Mouse (Mus musculus) gastrocnemius, adult 18-20 months (tissue): ENCODE results near the gene Hmox1. TPM values are rescaled to one million over a fixed set of nuclear protein-coding genes. Genes with fewer than 3 reads are reported as not detected.

Source experiments
- DNase-seq: peaks from one replicate; pipeline ENCODE4 v3.0.0; 2021; ENCODE audit warnings: low spot score
- total RNA-seq, 2 experiments: library from RNA; stranded (reverse); gene quantifications; 2 replicates each; pipeline ENCODE4 v1.2.3; 2021

The Hmox1 gene
- total RNA-seq, 2 experiments from 2014 or later, result 5.0 to 5.3 TPM

DNA sequence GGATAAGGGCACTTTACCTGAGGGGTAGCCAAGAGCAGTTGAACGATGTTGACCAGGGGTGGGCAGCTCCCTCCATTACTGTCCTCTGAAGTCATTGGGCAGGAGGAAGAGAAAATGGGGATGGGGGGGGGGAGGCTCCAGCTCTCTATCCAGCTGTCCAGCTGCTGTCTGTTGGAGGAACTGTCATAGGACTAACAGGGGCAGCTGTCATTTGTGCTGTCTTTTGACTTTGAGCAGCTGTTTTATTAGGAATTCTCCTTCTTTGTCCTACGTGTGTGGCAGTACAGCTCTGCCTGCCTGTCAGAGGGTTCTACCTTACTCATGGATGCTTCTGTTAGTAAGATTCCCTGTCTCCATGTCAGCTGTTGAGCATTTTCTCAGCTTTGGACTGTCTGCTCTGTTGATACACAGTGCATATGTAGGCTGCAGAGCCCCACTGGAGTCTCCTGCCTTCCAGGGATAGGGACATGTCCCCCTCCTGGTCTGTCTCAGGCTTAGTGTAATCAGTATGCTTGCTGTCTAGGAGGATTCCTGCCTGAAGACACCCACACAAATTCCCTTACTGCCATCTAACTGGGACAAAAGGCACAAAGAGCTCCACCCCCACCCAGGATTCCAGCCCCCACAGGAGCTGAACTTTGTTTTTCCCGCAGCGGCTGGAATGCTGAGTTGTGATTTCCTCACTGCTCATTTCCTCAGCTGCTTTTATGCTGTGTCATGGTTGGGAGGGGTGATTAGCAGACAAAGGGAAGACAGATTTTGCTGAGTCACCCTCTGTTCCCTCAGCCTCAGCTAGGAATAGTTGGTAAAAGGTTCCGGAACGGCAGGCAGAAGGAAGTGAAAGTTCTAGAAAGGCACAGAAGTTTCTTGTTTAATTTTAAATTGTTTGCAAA, 4.2 kb upstream of the Hmox1 start:
- peak; percentile 86 for DNase-seq

DNA sequence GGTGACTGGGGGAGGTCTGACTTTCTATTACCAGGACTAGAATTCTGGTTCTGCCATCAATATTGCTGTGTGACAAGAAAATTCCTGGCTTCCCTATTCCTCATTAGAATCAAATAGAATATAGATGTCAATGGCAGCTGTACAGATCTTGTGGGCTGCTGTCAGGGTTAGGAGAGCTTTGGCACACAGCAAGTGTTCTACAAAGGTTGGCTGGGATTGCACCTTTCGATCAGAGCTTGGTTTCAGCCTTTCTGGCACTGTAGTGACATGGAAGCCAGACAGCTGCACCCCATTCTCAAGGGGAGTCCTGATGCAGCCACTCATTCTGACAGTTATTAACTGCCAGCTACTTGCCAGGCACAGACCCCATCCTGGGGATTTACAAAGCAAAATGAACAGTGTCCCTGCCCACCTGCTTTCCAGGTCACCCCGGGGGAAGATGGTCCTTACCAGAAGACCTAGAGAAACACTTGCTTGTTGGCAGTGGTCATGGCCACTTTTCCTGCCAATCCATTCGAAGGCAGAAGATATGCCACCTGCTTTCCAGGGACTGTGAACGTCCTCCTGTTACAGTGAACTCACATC, 2.5 kb upstream of the Hmox1 start:
- DNase-seq, result no peak

DNA sequence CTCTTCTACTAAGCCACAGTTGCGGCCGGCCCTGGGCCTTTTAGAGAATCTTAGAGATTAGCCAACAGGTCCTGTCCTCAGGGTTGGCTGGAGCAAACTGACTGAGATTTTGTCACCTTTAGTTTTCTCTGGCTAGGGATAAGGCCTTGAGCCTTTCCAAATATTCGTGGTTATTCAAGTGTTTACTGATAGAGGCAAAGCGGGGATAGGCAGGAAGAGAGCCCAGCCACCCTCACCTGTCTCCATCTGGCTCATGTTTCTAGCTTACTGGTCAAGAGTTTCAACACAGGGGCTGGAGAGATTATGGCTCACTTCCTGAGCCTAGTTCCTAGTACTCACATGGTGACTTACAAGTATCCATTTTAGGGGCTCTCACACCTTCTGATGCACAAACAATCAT, 9.5 kb downstream of the Hmox1 start:
- no peak for DNase-seq

DNA sequence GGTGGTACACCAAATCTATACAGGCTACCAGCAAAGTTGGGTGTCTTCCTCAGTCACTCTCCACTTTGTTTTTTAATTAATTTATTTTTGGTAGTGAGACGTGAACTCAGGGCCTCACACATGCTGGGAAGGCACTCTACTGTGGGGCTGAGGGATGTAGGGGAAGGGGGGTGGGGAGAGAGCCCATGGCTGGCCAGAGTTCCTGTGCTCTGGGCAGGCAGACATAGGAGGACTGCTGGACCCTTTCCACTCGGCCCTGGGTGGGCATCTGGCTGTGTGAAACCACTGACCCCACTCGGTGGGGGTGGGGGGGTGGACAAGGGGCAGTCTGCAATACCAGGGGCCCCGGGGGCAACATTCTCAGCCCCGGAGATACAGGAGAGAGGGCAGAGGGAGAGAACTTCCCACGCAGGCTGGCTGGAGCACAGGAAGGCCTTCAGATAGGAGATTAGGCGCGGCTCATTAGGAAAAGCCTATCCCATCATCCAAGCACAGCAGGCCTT, 10.0 kb downstream of the Hmox1 start:
- no peak for DNase-seq

DNA sequence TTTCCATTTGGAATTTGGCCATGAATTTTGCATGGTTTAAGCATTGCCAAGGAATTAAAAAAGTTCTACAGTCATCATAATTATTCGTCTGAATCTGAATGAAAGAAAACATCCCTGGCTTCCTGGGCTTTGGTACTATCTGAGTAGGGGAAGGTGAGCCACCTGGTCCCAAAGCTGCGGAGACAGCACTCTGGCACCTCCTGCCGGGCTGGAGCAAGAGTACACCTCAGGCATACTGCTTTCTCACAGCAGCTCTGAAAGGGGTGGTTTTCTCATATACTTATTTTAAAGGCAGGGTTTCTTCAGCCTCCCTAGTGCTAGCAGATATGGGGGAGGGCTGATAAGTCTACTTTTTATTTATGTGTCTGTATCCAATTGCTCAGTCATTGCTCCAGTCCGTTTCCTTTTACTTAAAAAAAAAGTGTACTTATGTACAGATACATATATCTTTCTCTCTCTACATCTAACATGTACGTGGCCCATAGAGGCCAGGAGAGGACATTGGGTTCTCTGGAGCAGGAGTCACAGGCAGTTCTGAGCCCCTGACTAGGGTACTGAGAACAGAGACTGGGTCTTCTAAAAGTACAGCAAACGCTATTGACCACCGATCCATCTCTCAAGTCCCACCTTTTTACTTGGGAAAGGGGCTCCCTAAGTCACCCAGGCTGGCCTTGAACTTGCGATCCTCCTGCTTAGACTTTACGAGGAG, 15.3 kb downstream of the Hmox1 start:
- peak; percentile 80 for DNase-seq

DNA sequence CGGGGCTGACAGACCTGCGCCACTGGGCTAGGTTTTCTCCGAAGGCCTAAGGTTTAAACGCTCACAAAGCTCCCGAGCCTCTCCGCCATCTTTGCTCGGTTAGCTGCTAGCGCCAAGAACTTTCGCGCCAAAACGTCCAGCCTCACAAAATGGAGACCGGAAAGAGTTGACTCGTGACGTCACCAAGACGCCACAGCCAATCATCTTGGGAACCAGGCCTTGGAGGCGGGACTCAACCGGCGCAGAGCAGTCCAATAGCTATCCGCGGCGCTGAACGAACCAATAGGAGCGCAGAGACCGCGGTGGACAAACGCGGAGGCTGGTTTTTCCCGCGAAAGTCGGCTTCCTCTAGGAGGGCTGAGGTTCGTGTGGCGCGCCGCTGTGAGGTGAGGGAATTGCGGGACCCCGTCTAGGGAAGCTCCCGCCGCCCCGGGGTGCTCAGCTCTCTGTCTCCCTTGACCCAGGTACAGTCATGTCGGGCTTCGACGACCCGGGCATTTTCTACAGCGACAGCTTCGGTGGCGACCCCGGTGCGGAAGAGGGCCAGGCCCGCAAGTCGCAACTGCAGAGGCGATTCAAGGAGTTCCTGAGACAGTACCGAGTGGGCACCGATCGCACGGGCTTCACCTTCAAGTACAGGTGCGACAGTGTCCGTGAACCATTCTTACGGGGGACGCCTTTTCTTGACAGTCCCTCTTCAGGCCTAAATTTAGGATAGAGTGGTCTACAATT, 16.0 kb downstream of the Hmox1 start, which contains the start of gene Mcm5:
Mcm5 (plus strand) TSS at position 334 of the 732 bp plus-strand sequence.
- peak; percentile 100 for DNase-seq

DNA sequence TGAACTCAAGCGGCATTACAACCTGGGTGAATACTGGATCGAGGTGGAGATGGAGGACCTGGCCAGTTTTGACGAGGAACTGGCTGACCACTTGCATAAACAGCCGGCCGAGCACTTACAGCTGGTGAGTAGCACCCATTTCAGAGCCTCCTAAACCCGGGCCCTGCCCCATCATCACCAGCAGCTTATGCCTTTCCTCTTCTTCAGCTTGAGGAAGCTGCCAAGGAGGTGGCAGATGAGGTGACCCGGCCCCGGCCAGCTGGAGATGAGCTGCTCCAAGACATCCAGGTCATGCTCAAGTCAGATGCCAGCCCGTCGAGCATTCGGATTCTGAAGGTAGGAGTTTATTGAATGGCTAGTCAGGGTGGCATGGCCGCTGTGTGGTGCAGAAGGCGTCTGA, 16.7 kb downstream of the Hmox1 start:
- no peak for DNase-seq

DNA sequence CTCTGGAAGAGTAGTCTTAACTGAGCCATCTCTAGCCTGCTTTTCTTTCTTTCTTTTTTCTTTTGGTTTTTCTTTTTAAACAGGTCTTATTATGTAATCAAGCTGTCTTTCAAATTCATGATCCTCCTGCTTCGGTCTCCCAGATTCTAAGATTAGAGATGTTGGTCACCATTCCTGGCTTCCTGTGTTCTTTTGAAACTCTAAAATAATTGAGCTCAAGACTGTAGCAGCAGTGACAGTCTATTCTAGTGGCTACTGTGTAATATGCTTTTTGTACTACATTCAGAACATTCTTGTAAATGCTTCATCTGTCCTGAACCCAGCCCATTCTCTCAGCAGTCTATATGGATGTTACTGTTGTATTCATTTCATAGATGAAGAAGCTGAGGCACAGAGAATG, 25.1 kb downstream of the Hmox1 start:
- no peak for DNase-seq

DNA sequence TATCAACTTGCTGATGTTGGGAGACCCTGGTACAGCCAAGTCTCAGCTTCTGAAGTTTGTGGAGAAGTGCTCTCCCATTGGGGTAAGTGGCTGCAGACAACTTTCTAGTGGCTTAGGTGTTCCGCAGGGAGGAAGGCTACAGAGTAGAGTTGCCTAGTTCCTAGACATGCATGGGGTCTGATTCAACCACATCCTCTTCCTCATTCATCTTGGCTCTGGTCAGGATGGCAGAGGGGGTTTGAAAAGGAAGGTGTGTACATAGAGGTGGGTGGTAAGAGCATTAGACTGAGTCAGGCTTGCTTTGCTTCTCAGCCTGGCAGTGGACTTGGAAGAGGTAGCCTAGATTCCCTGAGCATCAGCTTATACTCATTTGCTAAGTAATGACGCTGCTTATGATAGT, 25.9 kb downstream of the Hmox1 start:
- DNase-seq, result no peak

DNA sequence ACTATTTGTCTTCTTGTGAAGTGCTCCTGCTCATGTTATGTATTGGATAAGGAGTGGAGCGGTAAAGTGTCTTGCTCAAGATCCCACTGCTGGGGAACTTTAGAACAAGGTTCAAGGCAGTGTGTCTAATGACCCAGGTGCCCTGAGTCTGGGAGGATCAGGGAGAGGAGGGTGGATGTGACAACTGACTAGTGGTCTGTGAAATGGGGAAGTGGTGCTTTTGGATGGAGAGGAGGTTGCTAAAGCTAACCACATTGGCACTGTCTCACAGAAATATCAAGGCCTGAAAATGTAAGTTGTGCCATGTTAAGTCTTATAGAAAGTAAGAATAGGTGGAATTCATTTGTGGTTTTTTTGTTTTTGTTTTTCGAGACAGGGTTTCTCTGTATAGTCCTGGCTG, 26.3 kb downstream of the Hmox1 start:
- DNase-seq, result no peak

DNA sequence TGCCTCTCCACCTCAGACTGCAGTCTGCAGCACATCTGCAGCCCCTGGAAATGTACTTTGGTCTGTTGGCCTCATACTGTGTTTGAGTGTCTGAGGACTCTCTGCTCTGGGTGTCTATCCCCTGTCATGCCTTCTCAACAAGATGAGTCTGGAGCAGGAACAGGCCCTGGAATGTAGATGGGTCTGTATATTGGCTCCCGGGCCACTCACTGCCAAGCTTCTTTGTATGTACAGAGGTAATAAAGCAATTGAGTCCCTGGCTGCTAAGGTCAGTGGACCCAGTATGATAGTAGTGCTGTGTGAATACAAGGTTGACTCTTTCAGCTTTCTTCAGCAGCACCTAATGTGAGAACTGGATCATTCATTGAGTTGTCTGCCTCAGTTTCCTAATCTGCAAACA, 34.0 kb downstream of the Hmox1 start:
- DNase-seq, result no peak

DNA sequence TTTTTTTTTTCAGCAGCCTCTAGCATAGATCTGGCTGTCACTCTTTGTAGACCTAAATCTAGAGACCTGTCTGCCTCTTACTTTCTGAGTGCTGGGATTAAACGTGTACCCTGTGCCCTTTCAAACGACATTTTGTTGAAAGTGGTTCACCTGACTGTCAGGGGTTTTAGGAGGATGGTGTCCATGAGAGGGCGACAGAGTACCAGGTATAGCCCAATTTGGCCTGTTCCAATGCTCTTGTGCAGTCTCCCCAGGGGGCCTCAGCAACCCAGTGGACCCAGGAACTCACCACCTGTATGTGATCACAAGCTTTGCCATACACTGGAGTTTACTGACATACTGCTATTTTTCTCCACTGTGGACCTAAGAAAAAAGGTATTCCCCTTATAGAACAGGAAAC, 39.1 kb downstream of the Hmox1 start:
- peak; percentile 61 for DNase-seq

DNA sequence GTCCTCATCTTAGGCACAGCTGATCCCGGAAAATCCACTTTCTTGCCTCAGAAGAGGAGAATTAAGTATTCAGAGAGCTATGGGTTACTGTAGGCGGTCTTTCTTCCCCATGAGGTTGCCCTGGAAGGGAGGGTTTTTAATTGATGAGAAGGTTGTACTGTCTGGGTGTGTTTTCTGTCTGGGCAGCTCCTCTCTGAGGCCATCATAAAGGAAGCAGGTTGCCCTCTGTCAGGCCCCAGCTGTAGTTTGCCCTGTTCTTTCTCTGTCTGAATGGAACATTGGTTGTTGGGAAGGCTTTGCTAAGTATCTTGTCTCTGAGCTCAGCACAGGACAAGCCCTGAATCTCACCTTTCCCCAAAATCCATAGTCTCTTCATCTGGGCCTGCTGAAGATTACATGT, 40.0 kb downstream of the Hmox1 start:
- no peak for DNase-seq

DNA sequence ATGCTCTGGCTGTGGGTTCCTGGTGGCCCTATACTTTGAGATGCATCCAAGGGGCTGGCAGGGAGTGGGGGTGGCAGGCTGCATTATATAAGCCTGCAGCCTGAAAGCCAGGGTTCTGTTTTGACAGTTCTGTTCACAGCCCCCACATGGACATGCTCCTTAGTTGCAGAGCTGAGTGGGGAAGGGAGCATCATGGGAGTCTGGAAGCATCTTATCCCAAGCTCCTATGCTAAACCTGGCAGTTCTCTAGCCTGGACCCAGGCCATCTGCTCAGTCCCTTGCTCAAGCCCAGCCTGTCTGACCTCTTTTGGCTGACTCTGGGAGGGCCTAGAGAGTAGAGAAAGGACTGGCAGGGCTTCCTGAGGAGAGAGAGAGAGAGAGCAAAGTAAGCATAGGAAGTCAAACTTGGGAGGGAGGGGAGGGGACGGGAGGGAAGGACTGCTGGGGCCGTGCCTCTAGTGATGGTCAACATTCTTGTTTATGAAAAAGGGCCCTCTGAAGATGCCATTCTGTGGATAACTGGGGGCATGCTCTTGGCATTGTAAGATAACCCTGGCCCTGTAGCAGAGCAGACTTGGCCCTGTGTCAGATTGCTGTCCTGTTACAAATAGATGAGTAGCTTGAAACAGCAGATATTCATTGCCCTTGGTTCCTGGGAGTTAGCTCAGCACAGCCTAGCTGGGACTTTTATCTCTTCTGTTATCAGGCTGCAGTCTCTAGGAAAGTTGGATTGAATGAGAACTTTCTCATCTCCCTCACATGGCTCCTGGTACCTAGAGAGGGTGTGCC, 41.4 kb downstream of the Hmox1 start:
- DNase-seq, result peak; percentile 61

DNA sequence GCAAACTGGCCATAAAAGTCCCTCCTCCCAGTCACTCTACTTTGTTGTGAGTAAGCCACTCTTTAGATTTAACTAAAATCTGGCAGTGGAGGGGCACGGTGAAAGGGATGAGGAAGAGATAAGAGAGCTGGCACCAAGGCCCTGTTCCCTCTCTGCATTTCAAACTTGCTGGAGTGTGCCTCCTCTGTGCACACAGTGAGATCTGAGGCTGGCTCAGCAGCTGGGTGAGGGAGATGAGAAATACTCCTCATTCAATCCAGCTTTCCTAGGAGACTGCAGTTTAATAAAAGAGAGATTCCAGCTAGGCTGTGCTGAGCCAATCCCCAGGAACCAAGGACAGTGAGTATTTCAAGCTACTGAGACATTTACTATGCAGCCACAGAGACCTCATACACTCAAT, 42.3 kb downstream of the Hmox1 start:
- no peak for DNase-seq

DNA sequence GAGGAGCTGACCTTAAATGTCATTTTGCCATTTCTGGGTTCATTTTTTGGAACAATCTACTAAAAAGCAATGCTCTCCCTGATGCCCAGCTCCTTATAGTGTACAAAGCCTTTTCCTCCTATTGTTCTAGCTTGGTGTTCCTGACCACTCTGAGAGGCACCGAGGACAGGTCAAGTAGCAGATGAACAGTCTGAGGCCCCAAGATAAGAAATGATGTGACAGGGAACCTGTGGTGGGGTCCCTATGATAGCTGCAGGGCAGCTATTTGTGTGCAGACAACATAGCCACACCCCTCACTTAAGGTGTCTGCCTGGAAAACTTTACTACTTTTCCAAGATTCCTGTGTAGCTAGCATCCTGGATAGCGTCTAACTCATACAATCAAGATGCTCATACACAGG, 42.8 kb downstream of the Hmox1 start:
- no peak for DNase-seq

DNA sequence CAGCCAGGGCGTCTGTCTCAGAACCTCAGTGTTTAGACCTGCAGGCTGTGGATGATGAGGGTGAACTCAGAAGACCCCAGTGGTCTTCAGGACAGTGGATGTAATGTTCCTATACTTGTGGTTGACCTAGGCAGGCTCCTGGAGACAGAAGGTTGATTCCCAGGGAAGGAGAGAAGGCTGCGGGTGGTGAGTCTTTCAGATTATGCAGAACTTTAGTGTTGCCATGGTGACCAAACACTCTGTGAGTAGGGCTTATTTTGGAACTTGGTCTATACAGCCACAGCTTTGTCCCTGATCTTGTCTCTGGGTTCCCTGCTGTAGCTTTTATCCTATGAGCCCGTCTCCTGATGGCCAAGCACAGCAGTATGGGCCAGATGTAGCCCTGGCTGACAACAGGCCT, 44.1 kb downstream of the Hmox1 start:
- DNase-seq, result no peak
